Mouse (Mus musculus): ENCODE results near the gene Upk2.
"Not testable (repeated sequence)": the region's sequence is repeated elsewhere in the genome, so short reads cannot be mapped to it uniquely, and the experiment has no call there.

Upk2 gene

GRCm38 (mm10) chr9:44408693-44409092 lies 46.1 kb downstream of the Upk2 start:
- DNase-seq (ENCODE audit: low read depth): not testable (repeated sequence)

- DNase-seq (ENCODE audit: low read depth): no peak
These were observed 47.1 kb downstream of the Upk2 start for GRCm38 (mm10) chr9:44407752-44408097.

- DNase-seq (ENCODE audit: low read depth): peak; percentile 93
These were observed 47.6 kb downstream of the Upk2 start, which contains the start of the genes Rps25 and Trappc4 for GRCm38 (mm10) chr9:44406906-44407751. Gene Rps25 (plus strand): TSS chr9:44407139. Gene Trappc4 (minus strand): TSS chr9:44407600.

GRCm38 (mm10) chr9:44405011-44405410 lies 49.8 kb downstream of the Upk2 start:
- no peak for DNase-seq (ENCODE audit: low read depth)
